Mouse (Mus musculus): ENCODE data around the gene Cux1. TPM values are rescaled to one million over a fixed set of nuclear protein-coding genes. Genes with fewer than 3 reads are reported as not detected.

Gene Cux1
- polyA plus RNA-seq, 1 experiment, result 284 TPM

GRCm38 (mm10) chr5:136551571-136551970, 15.7 kb downstream of the Cux1 start:
- WGBS, result 81% methylated on average over 6 of the region's 6 CpGs
- TF ChIP-seq CTCF (IDR thresholded peaks at IDR 0.05; ENCODE audit: insufficient read depth, low read depth, low read length) (no peak), POLR2A (IDR thresholded peaks at IDR 0.05; ENCODE audit: insufficient read depth, low read depth, low read length) (no peak)
- Histone ChIP-seq H3K4me3 (ENCODE audit: insufficient read depth, low read depth, low read length) (no peak overlapping the region), H3K27ac (ENCODE audit: insufficient read depth, low read depth, low read length) (no peak overlapping the region), H3K4me1 (ENCODE audit: control insufficient read depth, insufficient read depth, low read length) (peaks cover 20% of the 10 kb centered on the region)

DNA sequence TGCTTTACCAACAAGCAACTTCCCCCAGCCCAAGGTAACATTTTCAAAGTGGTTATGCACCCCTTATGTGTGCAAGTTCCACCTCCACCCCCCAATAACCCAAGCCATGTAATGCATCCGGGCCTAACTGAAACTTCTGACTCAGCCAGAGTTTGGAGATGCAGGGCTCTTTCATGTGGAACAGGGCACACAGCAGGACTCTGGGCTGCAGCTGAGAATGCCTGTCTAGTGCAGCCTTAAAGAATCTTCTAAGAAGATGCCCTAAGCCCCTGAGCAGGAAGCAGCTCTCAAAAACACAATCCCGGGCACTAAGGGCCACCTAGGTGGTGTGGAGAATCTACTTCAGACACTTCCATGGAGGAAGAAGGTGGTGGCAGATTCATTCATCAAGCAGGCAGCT, 16.6 kb downstream of the Cux1 start:
- H3K4me1 ChIP-seq (ENCODE audit: control insufficient read depth, insufficient read depth, low read length), result peaks cover 14% of the 10 kb centered on the region
- H3K27ac ChIP-seq (ENCODE audit: insufficient read depth, low read depth, low read length), result no peak overlapping the region
- 27% methylated on average over 2 of the region's 2 CpGs for WGBS
- TF ChIP-seq CTCF (IDR thresholded peaks at IDR 0.05; ENCODE audit: insufficient read depth, low read depth, low read length) (no peak), POLR2A (IDR thresholded peaks at IDR 0.05; ENCODE audit: insufficient read depth, low read depth, low read length) (no peak)
- H3K4me3 ChIP-seq (ENCODE audit: insufficient read depth, low read depth, low read length), result no peak overlapping the region

- TF ChIP-seq CTCF (IDR thresholded peaks at IDR 0.05; ENCODE audit: insufficient read depth, low read depth, low read length), result no peak
- no peak for TF ChIP-seq POLR2A (IDR thresholded peaks at IDR 0.05; ENCODE audit: insufficient read depth, low read depth, low read length)
- Histone ChIP-seq H3K4me1 (ENCODE audit: control insufficient read depth, insufficient read depth, low read length) (peaks cover 10% of the 10 kb centered on the region), H3K27ac (ENCODE audit: insufficient read depth, low read depth, low read length) (no peak overlapping the region), H3K4me3 (ENCODE audit: insufficient read depth, low read depth, low read length) (no peak overlapping the region)
- WGBS, result 68% methylated on average over 2 of the region's 2 CpGs
These were observed 18.5 kb downstream of the Cux1 start for GRCm38 (mm10) chr5:136548776-136549175.

GRCm38 (mm10) chr5:136545061-136545460, 22.2 kb downstream of the Cux1 start:
- WGBS, result 93% methylated on average over 4 of the region's 4 CpGs
- TF ChIP-seq CTCF (IDR thresholded peaks at IDR 0.05; ENCODE audit: insufficient read depth, low read depth, low read length) (no peak), POLR2A (IDR thresholded peaks at IDR 0.05; ENCODE audit: insufficient read depth, low read depth, low read length) (no peak)
- H3K4me1 ChIP-seq (ENCODE audit: control insufficient read depth, insufficient read depth, low read length), result no peaks in the 10 kb centered on the region; the same call in 1 of the 2 replicates

GRCm38 (mm10) chr5:136543171-136543570, 24.1 kb downstream of the Cux1 start:
- Histone ChIP-seq H3K27ac (ENCODE audit: insufficient read depth, low read depth, low read length) (no peak overlapping the region), H3K4me1 (ENCODE audit: control insufficient read depth, insufficient read depth, low read length) (peaks cover 3% of the 10 kb centered on the region), H3K4me3 (ENCODE audit: insufficient read depth, low read depth, low read length) (no peak overlapping the region)
- TF ChIP-seq CTCF (IDR thresholded peaks at IDR 0.05; ENCODE audit: insufficient read depth, low read depth, low read length) (no peak), POLR2A (IDR thresholded peaks at IDR 0.05; ENCODE audit: insufficient read depth, low read depth, low read length) (no peak)

More at GRCm38 (mm10) chr5:136545061-136545460, 22.2 kb downstream of the Cux1 start:
- Histone ChIP-seq H3K27ac (ENCODE audit: insufficient read depth, low read depth, low read length) (no peak overlapping the region), H3K4me3 (ENCODE audit: insufficient read depth, low read depth, low read length) (no peak overlapping the region)

GRCm38 (mm10) chr5:136540952-136541351, 26.3 kb downstream of the Cux1 start:
- Histone ChIP-seq H3K27ac (ENCODE audit: insufficient read depth, low read depth, low read length) (no peak overlapping the region), H3K4me3 (ENCODE audit: insufficient read depth, low read depth, low read length) (no peak overlapping the region), H3K4me1 (ENCODE audit: control insufficient read depth, insufficient read depth, low read length) (peaks cover 6% of the 10 kb centered on the region)
- TF ChIP-seq POLR2A (IDR thresholded peaks at IDR 0.05; ENCODE audit: insufficient read depth, low read depth, low read length) (no peak), CTCF (IDR thresholded peaks at IDR 0.05; ENCODE audit: insufficient read depth, low read depth, low read length) (no peak)

GRCm38 (mm10) chr5:136540055-136540838, 27.0 kb downstream of the Cux1 start:
- peaks cover 6% of the 10 kb centered on the region for H3K4me1 ChIP-seq (ENCODE audit: control insufficient read depth, insufficient read depth, low read length)
- no peak overlapping the region for H3K4me3 ChIP-seq (ENCODE audit: insufficient read depth, low read depth, low read length)
- TF ChIP-seq CTCF (IDR thresholded peaks at IDR 0.05; ENCODE audit: insufficient read depth, low read depth, low read length) (no peak), POLR2A (IDR thresholded peaks at IDR 0.05; ENCODE audit: insufficient read depth, low read depth, low read length) (no peak)
- no peak overlapping the region for H3K27ac ChIP-seq (ENCODE audit: insufficient read depth, low read depth, low read length)
- 85% methylated on average over 5 of the region's 5 CpGs for WGBS

DNA sequence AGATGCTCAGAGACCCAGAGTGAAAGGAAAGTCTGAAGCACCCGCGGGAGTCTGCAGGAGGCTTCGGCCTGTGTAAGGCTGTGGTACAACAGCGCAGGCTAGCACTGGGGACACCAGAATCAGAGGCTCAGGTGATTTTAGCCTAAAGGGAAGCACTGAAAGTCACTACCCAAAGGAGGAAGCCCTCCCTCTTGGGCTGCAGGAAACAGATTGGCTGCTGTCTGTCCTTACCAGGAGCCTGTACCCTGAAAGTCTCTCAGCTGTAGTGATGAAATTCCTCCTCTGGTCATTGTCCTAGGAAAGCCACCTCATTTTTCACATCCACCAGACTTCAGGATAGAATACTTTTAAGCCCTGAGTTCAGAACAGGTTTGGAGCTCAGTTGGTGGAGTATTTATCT, 30.5 kb downstream of the Cux1 start:
- no peak for TF ChIP-seq POLR2A (IDR thresholded peaks at IDR 0.05; ENCODE audit: insufficient read depth, low read depth, low read length)
- no peak for TF ChIP-seq CTCF (IDR thresholded peaks at IDR 0.05; ENCODE audit: insufficient read depth, low read depth, low read length)
- 84% methylated on average over 4 of the region's 4 CpGs for WGBS
- H3K4me1 ChIP-seq (ENCODE audit: control insufficient read depth, insufficient read depth, low read length), result peaks cover 6% of the 10 kb centered on the region

GRCm38 (mm10) chr5:136535976-136536725, 31.1 kb downstream of the Cux1 start:
- no peak for TF ChIP-seq POLR2A (IDR thresholded peaks at IDR 0.05; ENCODE audit: insufficient read depth, low read depth, low read length)
- no peak for TF ChIP-seq CTCF (IDR thresholded peaks at IDR 0.05; ENCODE audit: insufficient read depth, low read depth, low read length)
- Histone ChIP-seq H3K4me3 (ENCODE audit: insufficient read depth, low read depth, low read length) (no peak overlapping the region), H3K27ac (ENCODE audit: insufficient read depth, low read depth, low read length) (no peak overlapping the region), H3K4me1 (ENCODE audit: control insufficient read depth, insufficient read depth, low read length) (peaks cover 6% of the 10 kb centered on the region)
- WGBS, result 64% methylated on average over 5 of the region's 5 CpGs

More for the DNA sequence above, 30.5 kb downstream of the Cux1 start:
- Histone ChIP-seq H3K27ac (ENCODE audit: insufficient read depth, low read depth, low read length) (no peak overlapping the region), H3K4me3 (ENCODE audit: insufficient read depth, low read depth, low read length) (no peak overlapping the region)

Measured in olfactory bulb, adult 2 months (tissue).